Mouse (Mus musculus): ENCODE data around the gene Cfap99. TPM values are rescaled to one million over a fixed set of nuclear protein-coding genes. Genes with fewer than 3 reads are reported as not detected.
A peak's percentile ranks its signal among the peaks of the same experiment; 100 is the strongest.

Cfap99 gene
- polyA plus RNA-seq, 1 experiment: not detected

DNA sequence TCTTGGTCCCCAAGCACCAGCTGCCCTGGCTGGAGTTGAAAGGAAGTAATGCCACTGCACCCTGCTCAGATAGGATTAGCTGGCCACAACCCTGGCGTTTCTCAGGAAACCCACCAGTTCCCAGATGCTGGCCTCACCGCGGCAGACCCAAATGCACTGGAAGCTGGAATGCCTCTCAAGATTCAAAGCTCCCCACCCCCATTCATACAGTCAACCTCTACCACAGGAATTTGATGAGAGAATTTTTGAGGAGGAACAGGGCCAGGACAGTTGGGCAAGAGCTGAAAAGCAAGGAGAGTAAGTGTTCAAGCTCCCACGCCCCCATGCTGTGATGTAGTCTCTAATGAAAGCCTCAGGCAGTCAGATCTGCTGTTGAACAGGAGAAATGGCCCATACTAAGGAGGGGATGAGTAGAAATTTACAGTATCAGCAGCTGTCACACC is 37.9 kb downstream of the Cfap99 start:
- TF ChIP-seq CTCF (IDR thresholded peaks at IDR 0.05; ENCODE audit: control insufficient read depth, insufficient read depth, low read length) (no peak), POLR2A (IDR thresholded peaks at IDR 0.05; ENCODE audit: borderline replicate concordance, control insufficient read depth, low read depth, low read length) (no peak)
- no peaks in the 10 kb centered on the region; the same call in 1 of the 2 replicates for H3K4me1 ChIP-seq (ENCODE audit: control insufficient read depth, insufficient read depth, low read length)
- no peak overlapping the region for H3K27ac ChIP-seq (ENCODE audit: control insufficient read depth, insufficient read depth, low read depth, low read length, poor library complexity)
- H3K4me3 ChIP-seq (replicated peaks; ENCODE audit: control insufficient read depth, low read depth, low read length): no peak overlapping the region
- 12% methylated on average over 4 of the region's 4 CpGs for WGBS

DNA sequence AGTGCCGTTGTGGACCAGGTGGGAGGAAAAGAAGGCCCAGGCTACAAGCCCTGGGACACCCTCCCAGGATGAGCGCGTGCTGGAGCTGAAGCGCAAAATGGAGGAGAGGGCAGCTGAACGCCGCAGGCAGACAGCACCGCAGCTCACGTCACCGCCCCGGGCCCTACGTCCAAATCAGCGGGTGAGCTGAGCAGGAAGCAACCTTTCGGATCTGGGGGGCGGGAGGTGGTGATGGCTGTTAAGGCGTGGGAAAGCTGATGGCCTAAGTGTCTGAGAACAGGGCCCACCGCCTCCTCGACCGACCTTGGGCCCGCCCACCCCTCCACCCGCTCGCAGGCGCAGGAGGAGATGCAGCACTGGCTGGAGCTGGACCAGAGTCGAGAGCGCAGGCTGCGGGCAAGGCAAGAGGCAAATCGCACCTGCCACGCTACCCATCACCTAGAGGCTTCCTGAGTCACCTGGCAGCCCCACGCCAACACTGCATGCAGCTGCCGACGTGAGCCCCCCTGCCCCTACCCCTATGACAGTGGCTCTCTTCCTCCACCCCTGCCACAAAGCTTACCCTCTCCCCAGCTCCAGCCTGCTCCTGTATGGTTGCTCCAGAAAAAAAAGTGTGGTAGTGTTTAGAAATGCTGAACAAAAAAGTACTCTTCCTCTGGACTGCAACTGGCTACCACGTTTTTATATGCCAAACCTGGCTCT is 38.6 kb downstream of the Cfap99 start:
- 72% methylated on average over 31 of the region's 31 CpGs for WGBS
- H3K27ac ChIP-seq (ENCODE audit: control insufficient read depth, insufficient read depth, low read depth, low read length, poor library complexity): no peak overlapping the region
- TF ChIP-seq CTCF (IDR thresholded peaks at IDR 0.05; ENCODE audit: control insufficient read depth, insufficient read depth, low read length): no peak
- TF ChIP-seq POLR2A (IDR thresholded peaks at IDR 0.05; ENCODE audit: borderline replicate concordance, control insufficient read depth, low read depth, low read length): no peak
- no peaks in the 10 kb centered on the region; the same call in 1 of the 2 replicates for H3K4me1 ChIP-seq (ENCODE audit: control insufficient read depth, insufficient read depth, low read length)
- no peak overlapping the region for H3K4me3 ChIP-seq (replicated peaks; ENCODE audit: control insufficient read depth, low read depth, low read length)

- Histone ChIP-seq H3K27ac (ENCODE audit: control insufficient read depth, insufficient read depth, low read depth, low read length, poor library complexity) (no peak overlapping the region), H3K4me3 (replicated peaks; ENCODE audit: control insufficient read depth, low read depth, low read length) (no peak overlapping the region), H3K4me1 (ENCODE audit: control insufficient read depth, insufficient read depth, low read length) (no peaks in the 10 kb centered on the region)
- 83% methylated on average over 2 of the region's 2 CpGs for WGBS
- TF ChIP-seq POLR2A (IDR thresholded peaks at IDR 0.05; ENCODE audit: borderline replicate concordance, control insufficient read depth, low read depth, low read length) (no peak), CTCF (IDR thresholded peaks at IDR 0.05; ENCODE audit: control insufficient read depth, insufficient read depth, low read length) (no peak)
These were observed 41.7 kb downstream of the Cfap99 start for GRCm38 (mm10) chr5:34330136-34330535.

GRCm38 (mm10) chr5:34334081-34334480 is 45.7 kb downstream of the Cfap99 start:
- TF ChIP-seq CTCF (IDR thresholded peaks at IDR 0.05; ENCODE audit: control insufficient read depth, insufficient read depth, low read length): no peak
- no peak for TF ChIP-seq POLR2A (IDR thresholded peaks at IDR 0.05; ENCODE audit: borderline replicate concordance, control insufficient read depth, low read depth, low read length)
- 85% methylated on average over 1 of the region's 1 CpGs for WGBS

GRCm38 (mm10) chr5:34335539-34336096 is 47.2 kb downstream of the Cfap99 start:
- Histone ChIP-seq H3K4me1 (ENCODE audit: control insufficient read depth, insufficient read depth, low read length) (no peaks in the 10 kb centered on the region; the same call in 1 of the 2 replicates), H3K4me3 (replicated peaks; ENCODE audit: control insufficient read depth, low read depth, low read length) (peak overlapping the region; percentile 83), H3K27ac (ENCODE audit: control insufficient read depth, insufficient read depth, low read depth, low read length, poor library complexity) (peak overlapping the region; percentile 81)
- TF ChIP-seq POLR2A (IDR thresholded peaks at IDR 0.05; ENCODE audit: borderline replicate concordance, control insufficient read depth, low read depth, low read length) (no peak), CTCF (IDR thresholded peaks at IDR 0.05; ENCODE audit: control insufficient read depth, insufficient read depth, low read length) (no peak)
- WGBS: 1% methylated on average over 21 of the region's 21 CpGs

More at GRCm38 (mm10) chr5:34334081-34334480, 45.7 kb downstream of the Cfap99 start:
- Histone ChIP-seq H3K4me1 (ENCODE audit: control insufficient read depth, insufficient read depth, low read length) (no peaks in the 10 kb centered on the region; the same call in 1 of the 2 replicates), H3K4me3 (replicated peaks; ENCODE audit: control insufficient read depth, low read depth, low read length) (no peak overlapping the region), H3K27ac (ENCODE audit: control insufficient read depth, insufficient read depth, low read depth, low read length, poor library complexity) (no peak overlapping the region)

DNA sequence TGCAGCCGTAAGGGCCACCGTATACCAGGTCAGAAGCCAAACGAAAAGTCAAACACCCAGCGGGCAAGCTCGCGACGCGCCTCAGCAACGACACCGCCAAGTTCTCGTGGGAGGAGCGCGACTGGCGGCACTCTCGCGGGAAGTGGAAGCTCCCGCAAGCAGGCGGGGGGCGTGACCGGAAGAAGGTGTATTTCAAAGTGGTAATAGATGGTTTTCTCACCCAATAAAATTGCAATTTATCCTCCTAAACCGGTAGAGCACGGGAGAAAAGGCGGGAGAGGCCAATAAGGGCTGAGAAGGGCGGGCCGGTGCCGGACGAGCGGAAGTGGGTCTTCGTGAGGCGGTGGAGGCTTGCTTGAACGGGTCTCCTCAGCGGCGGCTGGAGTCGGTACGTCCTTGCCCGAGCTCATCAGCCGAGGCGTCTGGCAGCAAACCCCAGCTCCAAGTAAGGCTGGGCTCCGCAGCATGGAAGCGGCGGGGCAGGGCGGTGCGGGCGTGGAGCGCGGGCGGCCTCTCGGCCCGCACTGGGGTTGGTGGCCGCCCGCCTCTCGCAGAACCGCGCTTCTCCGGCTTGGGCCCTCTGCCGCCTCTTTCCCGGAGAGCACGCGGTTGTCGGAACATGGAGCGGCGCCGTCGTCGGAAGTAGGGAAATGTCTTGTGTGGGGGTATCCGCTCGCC is 47.8 kb downstream of the Cfap99 start, which contains the start of gene Rnf4:
Gene Rnf4 (plus strand): TSS at position 193 of the 678 bp plus-strand sequence.
- peak within 1 kb of the TSS; percentile 92 for H3K27ac ChIP-seq (ENCODE audit: control insufficient read depth, insufficient read depth, low read depth, low read length, poor library complexity)
- H3K4me3 ChIP-seq (replicated peaks; ENCODE audit: control insufficient read depth, low read depth, low read length): peak within 1 kb of the TSS; percentile 84
- peak; percentile 94 for TF ChIP-seq POLR2A (IDR thresholded peaks at IDR 0.05; ENCODE audit: borderline replicate concordance, control insufficient read depth, low read depth, low read length)
- TF ChIP-seq CTCF (IDR thresholded peaks at IDR 0.05; ENCODE audit: control insufficient read depth, insufficient read depth, low read length): no peak
- under 1% methylated on average over 66 of the region's 67 CpGs for WGBS
- H3K4me1 ChIP-seq (ENCODE audit: control insufficient read depth, insufficient read depth, low read length): no peaks in the 10 kb centered on the region; the same call in 1 of the 2 replicates

- peak overlapping the region; percentile 92 for H3K27ac ChIP-seq (ENCODE audit: control insufficient read depth, insufficient read depth, low read depth, low read length, poor library complexity)
- no peak for TF ChIP-seq CTCF (IDR thresholded peaks at IDR 0.05; ENCODE audit: control insufficient read depth, insufficient read depth, low read length)
- no peak for TF ChIP-seq POLR2A (IDR thresholded peaks at IDR 0.05; ENCODE audit: borderline replicate concordance, control insufficient read depth, low read depth, low read length)
- no peaks in the 10 kb centered on the region; the same call in 1 of the 2 replicates for H3K4me1 ChIP-seq (ENCODE audit: control insufficient read depth, insufficient read depth, low read length)
These were observed 48.5 kb downstream of the Cfap99 start for GRCm38 (mm10) chr5:34336775-34337450.

More at GRCm38 (mm10) chr5:34336775-34337450, 48.5 kb downstream of the Cfap99 start:
- peak overlapping the region; percentile 84 for H3K4me3 ChIP-seq (replicated peaks; ENCODE audit: control insufficient read depth, low read depth, low read length)
- WGBS: under 1% methylated on average over 42 of the region's 42 CpGs

Measured in bone marrow, adult 2 months (tissue).